Mouse (Mus musculus) limb, embryonic 12.5 days (tissue): ENCODE results near the gene Mri1. TPM values are rescaled to one million over a fixed set of nuclear protein-coding genes. Genes with fewer than 3 reads are reported as not detected.

Experiments used
- ATAC-seq: fragments of 200-750 bp; cut with Nextera tagmentation; 2 replicates; pipeline ENCODE4 v1.8.0; 2017; ENCODE audit warnings: low read depth, moderate TSS enrichment; ENCODE audit not compliant: insufficient number of reproducible peaks, insufficient read depth, low FRiP score, low TSS enrichment
- H3K27ac ChIP-seq: fragments of 300-500 bp; sonication (generic); 2 replicates; pipeline ENCODE4 v1.5.1; 2016; ENCODE audit warnings: mild to moderate bottlenecking, moderate library complexity
- H3K27me3 ChIP-seq: fragments of 300-500 bp; sonication (generic); 2 replicates; pipeline ENCODE4 v1.6.1; 2016; ENCODE audit warnings: mild to moderate bottlenecking, moderate library complexity
- H3K36me3 ChIP-seq: fragments of 300-500 bp; sonication (generic); 2 replicates; pipeline ENCODE4 v1.6.1; 2016; ENCODE audit warnings: mild to moderate bottlenecking, moderate library complexity
- H3K4me1 ChIP-seq: fragments of 300-500 bp; sonication (generic); replicated peaks from 2 replicates; pipeline ENCODE4 v1.6.1; 2016
- H3K4me2 ChIP-seq: fragments of 300-500 bp; sonication (generic); 2 replicates; pipeline ENCODE4 v1.6.1; 2016; ENCODE audit warnings: mild to moderate bottlenecking, moderate library complexity
- H3K4me3 ChIP-seq: fragments of 300-500 bp; sonication (generic); replicated peaks from 2 replicates; pipeline ENCODE4 v1.5.1; 2016; ENCODE audit warnings: mild to moderate bottlenecking
- H3K9ac ChIP-seq: fragments of 300-500 bp; sonication (generic); replicated peaks from 2 replicates; pipeline ENCODE4 v1.6.1; 2016; ENCODE audit warnings: mild to moderate bottlenecking, moderate library complexity
- H3K9me3 ChIP-seq: fragments of 300-500 bp; sonication (generic); 2 replicates; pipeline ENCODE4 v1.6.1; 2016; ENCODE audit warnings: mild to moderate bottlenecking, moderate library complexity
- WGBS: fragments of 180-500 bp; shearing (Covaris S2); methylation state at CpG from one replicate; pipeline ENCODE4 v1.1.7; 2016; 5-methylcytosine and 5-hydroxymethylcytosine counted together
- microRNA counts: library from miRNA; unstranded; fragments of <30 nt; microRNA quantifications from one replicate; lab custom pipeline; 2017
- microRNA-seq: library from miRNA; unstranded; fragments of <30 nt; microRNA quantifications from one replicate; pipeline ENCODE4, GENCODE M21; 2017
- polyA plus RNA-seq: library from polyadenylated mRNA; unstranded; fragments of >200 nt; fragmentation: Nextera tagmentation; extraction: Ambion mirVana; gene quantifications from 2 replicates; pipeline ENCODE4 v1.2.1, GENCODE M21; 2016

Mri1 gene
- polyA plus RNA-seq, 1 experiment from 2014 or later: 78.4 TPM

GRCm38 (mm10) chr8:84201545-84202245, 55.4 kb downstream of the Mri1 start:
- Histone ChIP-seq H3K4me3 (peak overlapping the region; percentile 63), H3K4me1 (peaks cover 61% of the 10 kb centered on the region), H3K4me2 (peak overlapping the region; percentile 97), H3K27ac (peak overlapping the region; percentile 99), H3K9me3 (no peaks in the 10 kb centered on the region), H3K27me3 (no peaks in the 10 kb centered on the region), H3K9ac (peak overlapping the region; percentile 81), H3K36me3 (peaks cover 20% of the 10 kb centered on the region)
- ATAC-seq: no peak
- WGBS: 52% methylated on average over 15 of the region's 15 CpGs

- Histone ChIP-seq H3K9me3 (no peaks in the 10 kb centered on the region), H3K27me3 (no peaks in the 10 kb centered on the region), H3K4me2 (peak overlapping the region; percentile 97), H3K9ac (peak overlapping the region; percentile 81), H3K4me1 (peaks cover 61% of the 10 kb centered on the region), H3K4me3 (peak overlapping the region; percentile 63), H3K27ac (peak overlapping the region; percentile 99), H3K36me3 (peaks cover 14% of the 10 kb centered on the region)
- WGBS: 3% methylated on average over 60 of the region's 70 CpGs
- peak; percentile 7; the same call in 1 of the 2 replicates for ATAC-seq
Measured at GRCm38 (mm10) chr8:84200652-84201544, 56.2 kb downstream of the Mri1 start.

- peak overlapping the region; percentile 63 for H3K4me3 ChIP-seq
- peaks cover 6% of the 10 kb centered on the region for H3K36me3 ChIP-seq
- no peak for ATAC-seq
- H3K9ac ChIP-seq: peak overlapping the region; percentile 81
- peak overlapping the region; percentile 99 for H3K27ac ChIP-seq
- WGBS: 23% methylated on average over 8 of the region's 8 CpGs
- H3K9me3 ChIP-seq: no peaks in the 10 kb centered on the region
- peak overlapping the region; percentile 97 for H3K4me2 ChIP-seq
- H3K27me3 ChIP-seq: no peaks in the 10 kb centered on the region
- H3K4me1 ChIP-seq: peaks cover 61% of the 10 kb centered on the region
Measured at GRCm38 (mm10) chr8:84200126-84200555, 57.0 kb downstream of the Mri1 start.

MicroRNA genes within 50 kb of the gene (microRNA counts, 519-probe panel; counts per million panel counts)
- microRNA mmu-miR-23a (lab: Ali Mortazavi, UCI) (6,773 counts per million, percentile 82 among the panel's probes with 10 or more counts), microRNA mmu-miR-27a (lab: Ali Mortazavi, UCI) (7,993 counts per million, percentile 89 among the panel's probes with 10 or more counts)

Small RNAs within 50 kb of the gene (microRNA-seq; reads per million reads assigned to microRNA genes)
- 11,831 reads per million, percentile 96 among the genes with 10 or more reads in this experiment for gene Mir23a
- gene Mir24-2: not detected
- 248 reads per million, percentile 62 among the genes with 10 or more reads in this experiment for gene Mir27a
- not detected for gene Mir3074-2

Other genes starting within 250 kb of the Mri1 start
- gene 2210011C24Rik, start 245.2 kb downstream of the Mri1 start, polyA plus RNA-seq: 0.64 TPM in 1 of 2 replicates, not detected in the other
- 4.7 and 6.7 TPM in 2 replicates for gene Palm3, start 235.9 kb downstream of the Mri1 start, polyA plus RNA-seq
- 0.61 and 0.68 TPM in 2 replicates for gene Il27ra, start 214.7 kb downstream of the Mri1 start, polyA plus RNA-seq
- not detected in 2 replicates for gene Rln3, start 212.3 kb downstream of the Mri1 start, polyA plus RNA-seq
- 1.5 and 1.9 TPM in 2 replicates for gene Gm10643, start 192.2 kb downstream of the Mri1 start, polyA plus RNA-seq
- 10.1 and 11.1 TPM in 2 replicates for gene Rfx1, start 190.5 kb downstream of the Mri1 start, polyA plus RNA-seq
- 16.3 and 17.0 TPM in 2 replicates for gene Dcaf15, start 152.6 kb downstream of the Mri1 start, polyA plus RNA-seq
- 0.83 and 1.1 TPM in 2 replicates for gene Podnl1, start 131.3 kb downstream of the Mri1 start, polyA plus RNA-seq
- 26.2 and 28.7 TPM in 2 replicates for gene Cc2d1a, start 109.4 kb downstream of the Mri1 start, polyA plus RNA-seq
- gene 4930432K21Rik, start 109.3 kb downstream of the Mri1 start, polyA plus RNA-seq: 1.6 TPM in 2 replicates
- gene Nanos3, start 72.1 kb downstream of the Mri1 start, polyA plus RNA-seq: 3.3 and 5.5 TPM in 2 replicates
- gene Zswim4, start 20.3 kb downstream of the Mri1 start, polyA plus RNA-seq: 33.1 and 34.3 TPM in 2 replicates
- gene D8Ertd738e, start 7.6 kb downstream of the Mri1 start, polyA plus RNA-seq: 338 and 352 TPM in 2 replicates
- 19.0 and 20.3 TPM in 2 replicates for gene Ccdc130, start 13.1 kb upstream of the Mri1 start, polyA plus RNA-seq
- gene Cacna1a, start 131.1 kb upstream of the Mri1 start, polyA plus RNA-seq: 8.0 and 11.9 TPM in 2 replicates